Mouse (Mus musculus) urinary bladder, postnatal 10 days (tissue): ENCODE results near the gene Txndc15.
"Not testable (repeated sequence)": the region's sequence is repeated elsewhere in the genome, so short reads cannot be mapped to it uniquely, and the experiment has no call there.

Experiments used
- DNase-seq: peaks from one replicate; pipeline ENCODE4 v3.0.0; 2022; ENCODE audit warnings: low spot score

The Txndc15 gene

DNA sequence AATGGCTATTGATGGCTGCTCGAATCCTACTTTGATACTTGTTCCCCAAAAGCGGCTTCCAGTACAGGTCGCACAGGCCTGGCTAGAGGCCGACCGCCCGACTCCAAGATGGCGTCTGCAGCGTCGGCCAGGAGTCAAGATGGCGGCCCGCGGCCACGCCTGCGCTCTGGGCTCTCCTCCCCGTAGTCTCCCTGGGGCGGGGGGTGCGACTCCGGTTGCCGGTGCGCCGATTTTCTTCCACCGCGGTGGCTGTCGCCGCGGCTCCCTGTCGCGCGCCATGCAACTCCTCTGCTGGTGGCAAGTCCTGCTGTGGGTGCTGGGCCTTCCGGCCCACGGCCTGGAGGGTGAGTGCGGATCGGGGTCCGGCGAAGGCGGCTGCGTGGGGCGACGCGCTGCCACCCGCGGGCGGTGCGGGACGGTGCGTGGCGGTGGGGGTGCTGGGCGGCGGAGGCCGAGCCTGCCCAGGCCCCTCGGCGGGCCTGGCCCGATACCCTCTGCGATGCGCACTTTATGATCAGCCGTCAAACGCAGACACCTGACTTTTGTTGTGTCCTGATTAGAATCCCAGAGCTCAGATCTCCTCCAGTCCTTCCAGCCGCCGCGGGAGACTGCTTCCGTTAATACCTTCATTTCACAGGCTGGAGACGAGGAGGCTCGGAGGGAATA lies at the start of gene Txndc15:
Gene Txndc15 (plus strand): TSS at position 150 of the 666 bp plus-strand sequence.
- peak; percentile 55 for DNase-seq

GRCm38 (mm10) chr13:55668550-55668949 lies 45.9 kb upstream of the Txndc15 start:
- no peak for DNase-seq

DNA sequence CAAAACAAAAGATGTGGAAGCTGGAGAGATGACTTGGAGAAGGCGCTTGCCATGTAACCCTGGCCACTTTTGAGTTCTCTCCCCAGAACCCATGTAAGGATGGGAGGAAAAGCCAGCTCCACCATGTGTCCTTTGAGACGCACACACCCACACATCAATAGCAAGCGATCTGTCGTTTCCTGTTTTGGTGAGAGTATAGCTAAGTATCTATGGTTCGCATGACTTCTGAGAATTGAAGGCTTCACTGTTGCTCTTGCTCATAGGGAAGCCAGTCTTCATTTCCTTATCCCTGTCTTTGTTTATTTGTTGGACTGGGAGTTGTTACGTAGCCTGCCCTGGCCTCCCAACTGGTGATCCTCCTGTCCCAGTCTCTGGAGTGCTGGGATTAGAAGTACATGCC lies 41.7 kb upstream of the Txndc15 start:
- DNase-seq, result no peak

- DNase-seq, result no peak
Observed at GRCm38 (mm10) chr13:55677364-55677763, 37.1 kb upstream of the Txndc15 start.

GRCm38 (mm10) chr13:55682201-55682600 lies 32.2 kb upstream of the Txndc15 start:
- no peak for DNase-seq

DNA sequence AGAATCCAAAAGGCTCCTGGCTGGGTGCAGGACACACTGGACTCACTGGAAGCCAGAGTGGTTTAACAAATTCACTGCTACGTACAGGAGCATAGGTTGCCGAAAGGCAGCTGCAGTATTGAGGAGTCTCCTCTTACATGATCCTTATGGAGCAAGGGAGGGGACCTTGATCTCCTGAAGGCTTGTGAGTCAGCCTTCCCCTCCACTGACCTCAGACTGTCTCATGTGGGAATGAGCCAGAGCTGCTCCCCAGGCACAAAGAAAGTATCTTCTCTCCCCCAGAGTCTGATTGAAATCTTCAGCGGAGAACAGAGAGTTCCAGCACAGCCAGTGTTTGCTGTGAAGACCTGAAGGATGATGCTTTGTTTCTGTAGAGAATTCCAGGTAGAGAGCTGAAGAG lies 30.9 kb upstream of the Txndc15 start:
- DNase-seq, result no peak

GRCm38 (mm10) chr13:55686107-55686633 lies 28.3 kb upstream of the Txndc15 start:
- no peak for DNase-seq

GRCm38 (mm10) chr13:55687927-55688602 lies 26.4 kb upstream of the Txndc15 start:
- DNase-seq, result no peak

GRCm38 (mm10) chr13:55692535-55693242 lies 21.8 kb upstream of the Txndc15 start, which contains the start of gene B230219D22Rik:
Gene B230219D22Rik (plus strand): TSS chr13:55693124.
- DNase-seq, result peak; percentile 59

DNA sequence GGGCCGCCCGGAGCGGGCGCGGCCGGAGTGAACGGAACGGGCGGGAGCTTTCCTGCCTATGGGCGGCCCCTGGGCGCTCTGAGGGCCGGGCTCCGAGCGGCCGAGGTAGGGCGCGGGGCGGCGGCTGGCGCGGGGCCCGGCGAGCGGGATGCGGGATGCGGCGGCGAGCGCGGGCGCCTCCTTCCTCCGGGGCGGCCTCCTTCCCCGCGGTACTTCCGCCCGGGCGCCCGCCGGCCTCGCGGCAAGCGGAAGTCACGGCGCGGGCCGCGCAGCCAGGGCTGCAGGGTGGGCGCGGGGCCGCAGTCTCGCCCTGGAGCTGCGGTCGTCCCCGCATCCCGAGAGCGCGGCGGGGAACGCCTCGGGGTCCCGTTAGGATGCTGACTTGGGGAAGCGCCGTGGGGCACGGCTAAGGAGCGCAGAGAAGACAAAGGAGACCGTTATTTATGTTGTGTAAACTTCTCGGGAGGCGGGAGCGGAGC lies 21.2 kb upstream of the Txndc15 start:
- DNase-seq, result no peak

DNA sequence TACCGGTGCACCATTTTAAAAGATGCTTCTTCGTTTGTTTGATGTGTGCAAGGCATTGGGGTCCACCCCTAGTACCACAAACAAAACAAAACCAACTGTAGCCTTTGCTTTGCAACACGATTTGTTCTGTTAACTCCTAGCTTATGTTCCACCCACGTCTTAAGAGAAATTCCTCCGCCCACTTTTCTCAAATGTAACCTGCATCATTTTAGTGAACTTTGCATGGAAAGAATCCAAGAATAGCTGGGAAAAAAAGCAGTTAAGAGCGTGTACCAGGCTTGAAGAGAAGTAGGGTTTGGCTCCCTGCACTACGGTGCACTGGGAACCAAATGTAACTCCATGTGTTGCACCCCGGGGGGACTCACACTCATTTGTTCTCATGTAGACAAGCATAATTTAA lies 20.3 kb upstream of the Txndc15 start:
- DNase-seq, result no peak

DNA sequence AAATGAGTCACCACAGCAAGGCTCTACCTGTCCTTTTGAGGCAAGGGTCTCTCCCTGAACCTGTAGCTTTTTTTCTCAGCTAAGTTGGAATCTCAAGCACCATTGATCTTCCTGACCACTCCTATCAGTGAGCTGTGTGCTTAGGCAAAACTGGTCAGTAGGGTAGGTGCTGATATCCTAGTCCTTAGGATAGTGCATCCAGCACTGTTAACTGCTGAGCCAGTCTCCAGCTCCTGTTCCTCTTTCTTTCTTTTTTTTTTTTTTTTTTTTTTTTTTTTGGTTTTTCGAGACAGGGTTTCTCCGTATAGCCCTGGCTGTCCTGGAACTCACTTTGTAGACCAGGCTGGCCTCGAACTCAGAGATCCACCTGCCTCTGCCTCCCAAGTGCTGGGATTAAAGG lies 18.5 kb upstream of the Txndc15 start:
- not testable (repeated sequence) for DNase-seq

DNA sequence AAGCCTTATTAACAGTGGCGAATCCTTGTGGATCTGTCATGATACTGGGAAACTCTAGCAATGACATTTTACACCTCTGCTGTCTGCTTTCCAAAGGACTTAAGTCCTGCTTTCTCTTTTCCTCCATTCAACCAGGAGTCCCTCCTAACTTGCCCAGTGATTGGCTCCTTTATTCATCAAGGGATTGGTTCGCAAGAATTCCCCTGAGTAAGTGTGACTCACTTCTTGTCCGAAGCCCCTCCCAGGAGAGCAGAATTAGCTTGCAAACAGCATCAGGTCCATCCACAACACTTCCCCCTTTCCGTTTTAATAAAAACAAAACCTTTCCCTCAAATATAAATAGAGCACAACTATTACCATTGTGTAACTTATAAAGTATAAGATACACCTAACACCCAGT lies 10.1 kb upstream of the Txndc15 start:
- no peak for DNase-seq

- DNase-seq, result no peak
Observed at GRCm38 (mm10) chr13:55712846-55713245, 1.6 kb upstream of the Txndc15 start.

- no peak for DNase-seq
Observed at GRCm38 (mm10) chr13:55715167-55715512, 690 bp downstream of the Txndc15 start.

DNA sequence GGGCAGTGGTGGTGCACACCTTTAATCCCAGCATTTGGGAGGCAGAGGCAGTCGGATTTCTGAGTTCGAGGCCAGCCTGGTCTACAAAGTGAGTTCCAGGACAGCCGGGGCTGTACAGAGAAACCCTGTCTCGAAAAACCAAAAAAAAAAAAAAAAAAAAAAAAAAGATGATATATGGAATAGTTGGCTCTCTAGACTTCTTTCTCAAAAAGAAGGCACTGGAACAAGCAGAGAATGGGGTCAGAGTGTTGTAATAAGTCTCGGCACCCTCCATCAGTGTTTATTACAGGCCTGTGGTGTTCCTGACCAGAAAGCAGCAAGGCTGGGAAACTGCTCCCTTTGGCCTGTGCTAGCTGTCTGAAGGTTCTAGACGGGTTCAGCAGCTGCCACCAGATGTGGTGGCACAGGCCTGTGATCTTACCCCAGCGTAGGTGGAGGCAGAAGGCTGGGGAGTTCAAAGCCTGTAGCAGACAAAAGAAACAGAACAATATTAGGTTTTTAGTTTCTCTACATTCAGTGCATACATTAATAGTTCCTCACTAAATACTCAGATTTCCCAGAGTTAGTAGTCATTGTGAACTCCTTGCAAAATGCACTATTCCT lies 1.6 kb downstream of the Txndc15 start:
- no peak for DNase-seq

- DNase-seq, result no peak
Observed at GRCm38 (mm10) chr13:55721516-55721915, 7.1 kb downstream of the Txndc15 start.

- no peak for DNase-seq
Observed at GRCm38 (mm10) chr13:55721995-55722394, 7.5 kb downstream of the Txndc15 start.

GRCm38 (mm10) chr13:55726598-55727119 lies 12.2 kb downstream of the Txndc15 start:
- DNase-seq, result no peak

- DNase-seq, result peak; percentile 44
Observed at GRCm38 (mm10) chr13:55727120-55727838, 12.8 kb downstream of the Txndc15 start, which contains the start of gene Pcbd2. Gene Pcbd2 (plus strand): TSS chr13:55727368.

DNA sequence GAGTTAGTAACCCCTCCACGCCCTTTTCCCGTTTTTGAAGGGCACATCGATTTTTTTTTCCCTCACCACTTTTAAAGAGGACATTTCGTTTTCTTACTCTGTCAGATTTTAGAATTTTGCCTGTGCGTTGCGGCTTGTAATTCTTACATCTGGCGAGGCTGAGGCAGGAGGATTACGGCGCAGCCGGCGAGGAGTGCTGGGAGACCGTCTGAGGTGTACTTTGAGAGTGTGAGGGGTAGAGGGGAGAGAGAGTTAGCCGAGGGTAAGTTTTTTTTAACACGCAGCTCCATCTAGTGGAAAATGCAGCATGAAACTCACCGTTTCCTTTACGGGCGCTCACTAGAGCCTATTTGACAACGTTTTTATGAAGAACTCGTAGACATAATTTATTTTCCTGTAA lies 13.4 kb downstream of the Txndc15 start:
- no peak for DNase-seq
